In genomic region chr2:104256585-104256984, GRCm38 (mm10) we compare ENCODE assay signal across 22 mouse cellular contexts.
DNase-seq lines count a peak whose midpoint lies in the region; ATAC-seq and TF ChIP-seq lines count a peak whose summit lies in the region.
"Had no signal": no experiment of that assay in that cellular context is flagged by ENCODE, and none has a peak within 500 bp of the region (broad histone marks: within the 10 kb centered on the region; RNA-seq: fewer than 3 reads in every experiment).

No protein-coding gene starts in this region.

- TF ChIP-seq POLR2A in myocyte (IDR thresholded peaks at IDR 0.05; ENCODE audit: insufficient read length, low read depth): no peak

- peaks cover 15% of the 10 kb centered on the region; the same call in 1 of the 2 replicates for H3K36me3 ChIP-seq in forebrain, postnatal 0 days (ENCODE audit: insufficient read depth)
- no peaks in the 10 kb centered on the region for H3K36me3 ChIP-seq in forebrain, embryonic 13.5 days (ENCODE audit: poor library complexity, severe bottlenecking)
- no peaks in the 10 kb centered on the region for H3K36me3 ChIP-seq in lung, embryonic 14.5 days (ENCODE audit: insufficient read depth)
- no peaks in the 10 kb centered on the region for H3K36me3 ChIP-seq in myocyte (ENCODE audit: control insufficient read depth, insufficient read depth)
- H3K36me3 ChIP-seq: embryonic facial prominence, embryonic 12.5 days; G1E; heart, embryonic 12.5 days; hindbrain, embryonic 10.5 days; hindbrain, embryonic 15.5 days had no signal

- 0 out of 2 replicates have a peak, but pooled peaks cover 7% of the 10 kb centered on the region for H3K4me1 ChIP-seq in forebrain, postnatal 0 days (ENCODE audit: insufficient read depth)
- peaks cover 12% of the 10 kb centered on the region for H3K4me1 ChIP-seq in forebrain, embryonic 13.5 days
- no peaks in the 10 kb centered on the region for H3K4me1 ChIP-seq in lung, embryonic 14.5 days (ENCODE audit: insufficient read depth)
- H3K4me1 ChIP-seq: heart, embryonic 12.5 days had no signal

- TF ChIP-seq CTCF in forebrain, postnatal 0 days (IDR thresholded peaks at IDR 0.05; ENCODE audit: low read depth): no peak
- TF ChIP-seq CTCF in lung, embryonic 14.5 days (IDR thresholded peaks at IDR 0.05; ENCODE audit: low read depth): no peak

- DNase-seq in forebrain, postnatal 0 days: peak; percentile 42
- DNase-seq in lung, embryonic 14.5 days: no peak
- no peak for DNase-seq in lung, postnatal 14 days
- DNase-seq in right cerebral cortex, postnatal 10 days (ENCODE audit: low spot score in 2 of 2): peak; percentile 37 to 55
- no peak for DNase-seq in right cerebral cortex, postnatal 4 days
- no peak for DNase-seq in yolk sac, embryonic 10.5 days (ENCODE audit: low spot score)
- DNase-seq: adrenal gland, adult 8-10 months; adrenal gland, postnatal 36 days; cerebellum, adult 18-20 months; cerebellum, adult 9-11 months; embryo, embryonic 11 days; gastrocnemius, postnatal 14 days had no signal

- no peak overlapping the region for H3K9ac ChIP-seq in forebrain, postnatal 0 days
- H3K9ac ChIP-seq in forebrain, embryonic 13.5 days: no peak overlapping the region
- H3K9ac ChIP-seq in lung, embryonic 14.5 days: no peak overlapping the region
- H3K9ac ChIP-seq: embryonic facial prominence, embryonic 12.5 days; forebrain, embryonic 12.5 days; heart, embryonic 12.5 days; hindbrain, embryonic 15.5 days had no signal

- H3K79me2 ChIP-seq in myocyte (ENCODE audit: control insufficient read depth, insufficient read depth): no peaks in the 10 kb centered on the region

- peak; percentile 42 for ATAC-seq in forebrain, postnatal 0 days
- ATAC-seq in forebrain, embryonic 13.5 days: no peak
- ATAC-seq in lung, embryonic 14.5 days (ENCODE audit: insufficient read depth): no peak
- ATAC-seq: CD4-positive, CD25-positive, alpha-beta regulatory T cell, adult 4 months; inflammation-experienced regulatory T-cells, adult 6 months had no signal

- no peak overlapping the region for H3ac ChIP-seq in myocyte (ENCODE audit: control insufficient read depth, insufficient read length)

- 0 out of 2 replicates have a peak overlapping the region, but pooled peaks have one; percentile 15 for H3K27ac ChIP-seq in forebrain, postnatal 0 days (ENCODE audit: low read depth, low read length)
- H3K27ac ChIP-seq in forebrain, embryonic 13.5 days: no peak overlapping the region
- H3K27ac ChIP-seq in lung, embryonic 14.5 days (ENCODE audit: low read depth): no peak overlapping the region
- H3K27ac ChIP-seq: embryonic facial prominence, embryonic 12.5 days; forebrain, embryonic 12.5 days; hindbrain, embryonic 10.5 days; hindbrain, embryonic 15.5 days had no signal

- no peak overlapping the region for H3K4me3 ChIP-seq in forebrain, postnatal 0 days (ENCODE audit: low read depth, low read length)
- H3K4me3 ChIP-seq in forebrain, embryonic 13.5 days: no peak overlapping the region
- H3K4me3 ChIP-seq in lung, embryonic 14.5 days (ENCODE audit: low read depth, low read length): no peak overlapping the region
- H3K4me3 ChIP-seq in myocyte: peak overlapping the region; percentile 11
- H3K4me3 ChIP-seq: embryonic facial prominence, embryonic 12.5 days; forebrain, embryonic 12.5 days; heart, embryonic 12.5 days; hindbrain, embryonic 10.5 days; hindbrain, embryonic 15.5 days had no signal

- no peaks in the 10 kb centered on the region for H3K27me3 ChIP-seq in forebrain, postnatal 0 days (ENCODE audit: insufficient read depth, low read length)
- H3K27me3 ChIP-seq in forebrain, embryonic 13.5 days: no peaks in the 10 kb centered on the region
- no peaks in the 10 kb centered on the region for H3K27me3 ChIP-seq in lung, embryonic 14.5 days (ENCODE audit: insufficient read depth, low read length)
- no peaks in the 10 kb centered on the region for H3K27me3 ChIP-seq in myocyte (ENCODE audit: control insufficient read depth, insufficient read depth, insufficient read length)
- H3K27me3 ChIP-seq: embryonic facial prominence, embryonic 12.5 days; forebrain, embryonic 12.5 days; hindbrain, embryonic 15.5 days had no signal

- H3K4me2 ChIP-seq in forebrain, postnatal 0 days (ENCODE audit: low read depth): no peak overlapping the region
- no peak overlapping the region for H3K4me2 ChIP-seq in forebrain, embryonic 13.5 days
- peak overlapping the region; percentile 18; the same call in 1 of the 2 replicates for H3K4me2 ChIP-seq in lung, embryonic 14.5 days
- H3K4me2 ChIP-seq in myocyte (ENCODE audit: low read depth): peak overlapping the region; percentile 77
- H3K4me2 ChIP-seq: embryonic facial prominence, embryonic 12.5 days; forebrain, embryonic 12.5 days; heart, embryonic 12.5 days; hindbrain, embryonic 15.5 days had no signal

- H3K9me3 ChIP-seq in forebrain, postnatal 0 days (ENCODE audit: low read length): no peaks in the 10 kb centered on the region
- H3K9me3 ChIP-seq in forebrain, embryonic 13.5 days (replicated peaks): no peaks in the 10 kb centered on the region
- no peaks in the 10 kb centered on the region for H3K9me3 ChIP-seq in lung, embryonic 14.5 days (ENCODE audit: low read depth, low read length)
- H3K9me3 ChIP-seq: embryonic facial prominence, embryonic 12.5 days; forebrain, embryonic 12.5 days; G1E; heart, embryonic 12.5 days; hindbrain, embryonic 10.5 days; hindbrain, embryonic 15.5 days had no signal

- 55% methylated on average over 15 of the region's 15 CpGs for WGBS in forebrain, postnatal 0 days
- 72% methylated on average over 15 of the region's 15 CpGs for WGBS in forebrain, embryonic 13.5 days
- 45% methylated on average over 15 of the region's 15 CpGs for WGBS in lung, embryonic 14.5 days

TF ChIP-seq in myocyte, 11 proteins besides CTCF, POLR2A, EP300 and RAD21:
- TF ChIP-seq REST (IDR thresholded peaks at IDR 0.05; ENCODE audit: insufficient read depth, insufficient read length) (no peak), MAX (IDR thresholded peaks at IDR 0.05; ENCODE audit: low read depth) (no peak), MYOD1 (IDR thresholded peaks at IDR 0.05; ENCODE audit: control insufficient read depth in 1 of 3, insufficient read length in 2 of 3, low read depth in 2 of 3) (peak; percentile 28 to 93 (median 93)), SRF (IDR thresholded peaks at IDR 0.05; ENCODE audit: control insufficient read depth, insufficient read length, low read depth) (no peak), USF1 (IDR thresholded peaks at IDR 0.05; ENCODE audit: low read depth) (no peak), POLR2AphosphoS2 (IDR thresholded peaks at IDR 0.05; ENCODE audit: insufficient read length, low read depth) (no peak), MYOG (IDR thresholded peaks at IDR 0.05; ENCODE audit: control insufficient read depth in 1 of 3, insufficient read depth in 1 of 3, insufficient read length in 2 of 3, low read depth in 2 of 3) (peak; percentile 81 to 91 (median 85)), TCF3 (IDR thresholded peaks at IDR 0.05; ENCODE audit: insufficient read length, low read depth) (peak; percentile 42), E2F4 (IDR thresholded peaks at IDR 0.05; ENCODE audit: insufficient read depth) (no peak), TCF12 (IDR thresholded peaks at IDR 0.05; ENCODE audit: insufficient read depth, poor library complexity, severe bottlenecking) (peak; percentile 39), CEBPB (IDR thresholded peaks at IDR 0.05; ENCODE audit: insufficient read depth, poor library complexity, severe bottlenecking) (no peak)

Comparison
In these comparisons a context has a peak if more than half of its experiments do, and no peak if none do; other contexts are left out.
1. DNase-seq: peak in forebrain, postnatal 0 days (single experiment) and right cerebral cortex, postnatal 10 days (2 of 2); none in lung, embryonic 14.5 days (single experiment), lung, postnatal 14 days (single experiment), right cerebral cortex, postnatal 4 days (single experiment) and yolk sac, embryonic 10.5 days (single experiment).
2. H3K4me2 ChIP-seq: peak in lung, embryonic 14.5 days (single experiment) and myocyte (single experiment); none in forebrain, postnatal 0 days (single experiment) and forebrain, embryonic 13.5 days (single experiment).